Mouse (Mus musculus) kidney, adult 2 months (tissue): ENCODE data around the gene Bhlha15.

Source experiments
- CTCF ChIP-seq: fragments of 200-500 bp; conservative IDR thresholded peaks from 2 replicates; pipeline ENCODE4 v1.5.1; 2011; ENCODE audit warnings: low read depth, mild to moderate bottlenecking, control low read depth, low read length, moderate library complexity, mixed read lengths; ENCODE audit not compliant: insufficient read depth, insufficient read length
- POLR2A ChIP-seq: fragments of 200-500 bp; IDR thresholded peaks from one replicate; pipeline ENCODE4 v1.6.1; 2011; ENCODE audit warnings: low read depth, low read length, control low read depth

DNA sequence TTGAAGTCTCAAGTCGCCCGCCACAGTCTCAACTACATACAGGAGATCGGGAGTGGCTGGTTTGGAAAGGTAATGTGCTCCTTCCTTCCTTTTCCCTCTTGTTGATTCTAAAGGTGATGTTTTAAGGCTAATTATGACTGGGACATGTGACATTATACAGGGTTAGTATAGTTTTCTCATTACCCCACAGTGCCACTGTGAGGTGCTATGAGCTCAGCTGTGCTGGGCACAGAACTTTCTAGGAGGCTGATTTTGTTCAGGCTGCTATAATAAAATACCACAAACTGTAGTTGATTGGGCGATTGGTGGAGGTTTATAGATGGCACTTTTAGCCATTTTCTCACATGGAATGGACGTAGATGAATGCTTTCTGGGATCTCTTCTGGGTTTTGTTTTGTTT lies 46.6 kb upstream of the Bhlha15 start:
- TF ChIP-seq CTCF (no peak; the same call in 1 of the 2 replicates), POLR2A (no peak)
